Mouse (Mus musculus) gastrocnemius, adult 8-10 months (tissue): Measurements from ENCODE around the gene Ube2o. TPM values are rescaled to one million over a fixed set of nuclear protein-coding genes. Genes with fewer than 3 reads are reported as not detected.
A peak's percentile ranks its signal among the peaks of the same experiment; 100 is the strongest.

Experiments
- DNase-seq, 2 experiments: peaks; one replicate each; pipeline ENCODE4 v3.0.0; 2022; ENCODE audit warnings: low spot score in 2 of 2
- total RNA-seq, 4 experiments: library from RNA; stranded (reverse); gene quantifications; 2 replicates each; pipeline ENCODE4 v1.2.4; 2022

The Ube2o gene
- total RNA-seq, 4 experiments from 2014 or later: 22.4 to 27.6 (median 22.5) TPM

GRCm38 (mm10) chr11:116580711-116581375 is 404 bp downstream of the Ube2o start:
- no peak for DNase-seq

- no peak for DNase-seq
Measured at GRCm38 (mm10) chr11:116580031-116580652, 1.1 kb downstream of the Ube2o start.

- DNase-seq: no peak
Measured at GRCm38 (mm10) chr11:116579280-116579679, 2.0 kb downstream of the Ube2o start.

- no peak for DNase-seq
Measured at GRCm38 (mm10) chr11:116575396-116575795, 5.9 kb downstream of the Ube2o start.

- DNase-seq: no peak
Measured at GRCm38 (mm10) chr11:116574982-116575381, 6.3 kb downstream of the Ube2o start.

GRCm38 (mm10) chr11:116574486-116574885 is 6.8 kb downstream of the Ube2o start:
- DNase-seq: no peak

- no peak for DNase-seq
Measured at GRCm38 (mm10) chr11:116572756-116573543, 8.3 kb downstream of the Ube2o start.

GRCm38 (mm10) chr11:116571767-116572679 is 9.2 kb downstream of the Ube2o start:
- DNase-seq: no peak

- DNase-seq: no peak
Measured at GRCm38 (mm10) chr11:116570821-116571220, 10.4 kb downstream of the Ube2o start.

- peak in 1 of 2 experiments; percentile 54 for DNase-seq
Measured at GRCm38 (mm10) chr11:116567531-116567930, 13.7 kb downstream of the Ube2o start.

- no peak for DNase-seq
Measured at GRCm38 (mm10) chr11:116565283-116566041, 15.8 kb downstream of the Ube2o start.

GRCm38 (mm10) chr11:116556308-116556707 is 24.9 kb downstream of the Ube2o start:
- DNase-seq: no peak

GRCm38 (mm10) chr11:116555572-116555971 is 25.7 kb downstream of the Ube2o start:
- no peak for DNase-seq

GRCm38 (mm10) chr11:116554171-116554878 is 26.9 kb downstream of the Ube2o start:
- DNase-seq: no peak

GRCm38 (mm10) chr11:116552194-116552593 is 29.1 kb downstream of the Ube2o start:
- DNase-seq: no peak

GRCm38 (mm10) chr11:116550748-116551147 is 30.5 kb downstream of the Ube2o start:
- no peak for DNase-seq

GRCm38 (mm10) chr11:116549273-116550038 is 31.8 kb downstream of the Ube2o start:
- no peak for DNase-seq

GRCm38 (mm10) chr11:116548780-116549179 is 32.5 kb downstream of the Ube2o start:
- no peak for DNase-seq
